Mouse (Mus musculus): Measurements from ENCODE around the gene 2810004N23Rik.

DNA sequence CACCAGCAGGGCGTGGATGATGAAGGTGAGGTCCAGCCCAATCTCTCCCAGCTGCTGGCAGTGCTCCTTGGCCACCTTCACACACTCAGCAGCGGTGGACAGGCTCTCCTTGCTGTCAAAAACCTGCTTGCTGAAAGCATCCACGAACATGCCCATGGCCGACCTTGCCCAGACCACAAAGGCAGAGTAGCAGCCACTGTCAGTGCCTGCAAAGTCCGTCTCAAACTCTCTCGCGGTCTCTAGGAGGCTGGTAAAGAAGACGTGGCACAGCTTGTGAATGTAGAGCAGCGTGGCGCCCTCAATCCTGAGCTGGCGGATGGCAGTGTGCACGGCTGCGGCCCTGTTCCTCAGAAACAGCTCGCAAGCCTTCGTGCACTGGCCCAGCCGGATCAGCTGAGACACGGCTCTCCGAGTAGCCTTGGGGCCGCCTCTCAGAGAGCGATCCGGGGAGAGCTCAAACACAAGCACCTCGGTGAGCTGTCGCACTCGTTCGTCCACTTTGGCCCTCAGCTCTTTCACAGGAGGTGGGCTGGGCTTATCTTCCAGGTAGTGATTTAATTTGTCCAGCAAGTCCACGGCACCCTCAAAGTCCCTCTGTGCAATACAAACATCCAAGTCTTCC, 33.2 kb upstream of the 2810004N23Rik start:
- TF ChIP-seq CTCF (IDR thresholded peaks at IDR 0.05; ENCODE audit: low read depth, low read length) (no peak), GATA2 (IDR thresholded peaks at IDR 0.05; ENCODE audit: borderline replicate concordance, low read depth, low read length) (no peak), POLR2AphosphoS5 (IDR thresholded peaks at IDR 0.05; ENCODE audit: insufficient replicate concordance, low read depth, low read length) (no peak), GATA1 (IDR thresholded peaks at IDR 0.05; ENCODE audit: borderline replicate concordance, low read length) (no peak)

Data from G1E (cell line).